Mouse (Mus musculus) small intestine, adult 2 months (tissue): Measurements from ENCODE around the gene Mfsd11. TPM values are rescaled to one million over a fixed set of nuclear protein-coding genes. Genes with fewer than 3 reads are reported as not detected.

Source experiments
- H3K27ac ChIP-seq: fragments of 200-500 bp; 2 replicates; pipeline ENCODE4 v1.5.1; 2012; ENCODE audit warnings: low read depth, low read length, control low read depth, inconsistent platforms; ENCODE audit not compliant: insufficient read depth
- H3K27me3 ChIP-seq: fragments of 200-500 bp; 2 replicates; pipeline ENCODE4 v1.6.1; 2012; ENCODE audit warnings: mild to moderate bottlenecking, moderate library complexity, low read length, inconsistent platforms; ENCODE audit not compliant: control insufficient read depth, insufficient read depth
- H3K36me3 ChIP-seq: fragments of 200-500 bp; 2 replicates; pipeline ENCODE4 v1.6.1; 2012; ENCODE audit warnings: mild to moderate bottlenecking, low read length, control low read depth, inconsistent platforms; ENCODE audit not compliant: control insufficient read depth, insufficient read depth
- H3K4me1 ChIP-seq: fragments of 200-500 bp; 2 replicates; pipeline ENCODE4 v1.6.1; 2012; ENCODE audit warnings: low read length, inconsistent platforms, mixed read lengths; ENCODE audit not compliant: control insufficient read depth, insufficient read depth, insufficient read length
- H3K4me3 ChIP-seq: fragments of 200-500 bp; 2 replicates; pipeline ENCODE4 v1.5.1; 2012; ENCODE audit warnings: low read depth, mild to moderate bottlenecking, control low read depth, inconsistent platforms, low read length, moderate library complexity
- CTCF ChIP-seq: fragments of 200-500 bp; IDR thresholded peaks from 2 replicates; pipeline ENCODE4 v1.5.1; 2012; ENCODE audit warnings: low read depth, mild to moderate bottlenecking, control low read depth, inconsistent platforms, low read length, moderate library complexity, mixed read lengths; ENCODE audit not compliant: insufficient replicate concordance, insufficient read length; ENCODE audit errors: extremely low read depth
- POLR2A ChIP-seq: fragments of 200-500 bp; IDR thresholded peaks from 2 replicates; pipeline ENCODE4 v1.6.1; 2012; ENCODE audit warnings: low read depth, mild to moderate bottlenecking, control low read depth, inconsistent platforms, low read length, moderate library complexity
- WGBS: fragments of 180-500 bp; shearing (Covaris S2); methylation state at CpG from one replicate; pipeline ENCODE4 v1.1.7; 2018; 5-methylcytosine and 5-hydroxymethylcytosine counted together
- polyA plus RNA-seq: library from polyadenylated mRNA; depleted of rRNA; stranded (reverse); fragments of >200 nt; gene quantifications from 2 replicates; pipeline ENCODE4 v1.2.3, GENCODE M21; 2012

The Mfsd11 gene
- polyA plus RNA-seq, 1 experiment = 27.0 TPM

DNA sequence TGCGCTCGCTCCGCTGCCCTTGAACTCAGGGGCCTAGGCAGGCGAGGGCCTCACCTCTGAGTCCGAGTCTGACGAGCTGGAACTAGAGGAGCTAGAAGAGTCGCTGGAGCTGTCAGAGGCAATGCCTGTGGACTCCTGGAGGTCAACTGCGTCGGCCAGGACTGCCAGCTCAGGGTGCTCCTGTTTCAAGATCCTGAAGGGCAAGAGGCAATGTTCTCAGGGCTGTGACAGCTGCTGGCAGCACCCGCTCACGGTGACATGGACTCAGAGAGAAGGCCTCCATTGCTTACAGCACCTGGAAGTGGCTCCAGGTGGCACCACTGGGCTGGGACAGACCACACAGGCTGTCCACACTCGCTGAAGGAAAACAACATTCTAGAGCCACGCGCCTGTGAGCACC lies 13.3 kb upstream of the Mfsd11 start:
- WGBS = 87% methylated on average over 14 of the region's 14 CpGs
- no peaks in the 10 kb centered on the region; the same call in none of the 2 replicates for H3K4me1 ChIP-seq
- no peak overlapping the region for H3K27ac ChIP-seq
- TF ChIP-seq POLR2A = no peak
- TF ChIP-seq CTCF = no peak
- peaks cover 58% of the 10 kb centered on the region for H3K36me3 ChIP-seq
- H3K27me3 ChIP-seq = no peaks in the 10 kb centered on the region
- no peak overlapping the region for H3K4me3 ChIP-seq

DNA sequence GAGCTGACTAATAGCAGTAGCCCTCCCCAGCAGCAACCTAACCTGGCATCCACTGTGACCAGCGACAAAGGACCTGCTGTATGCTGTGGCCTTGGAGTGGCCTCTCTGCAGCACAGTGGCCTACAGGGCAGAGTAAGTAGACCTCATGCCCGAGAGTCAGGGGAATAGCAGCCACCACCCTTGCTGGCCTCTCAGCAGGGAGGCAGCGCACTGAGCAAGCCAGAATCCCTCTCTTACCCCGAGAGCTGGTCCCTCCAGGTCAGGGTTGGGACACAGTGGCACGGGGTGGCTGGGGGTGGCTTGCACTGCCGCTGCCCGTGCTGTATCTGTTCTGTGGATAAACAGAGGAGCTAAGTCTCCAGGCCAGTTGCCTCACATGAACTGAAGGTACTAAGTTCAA lies 12.6 kb upstream of the Mfsd11 start:
- TF ChIP-seq POLR2A (no peak), CTCF (no peak)
- Histone ChIP-seq H3K4me3 (no peak overlapping the region), H3K36me3 (peaks cover 51% of the 10 kb centered on the region), H3K27ac (no peak overlapping the region), H3K4me1 (peaks cover 2% of the 10 kb centered on the region), H3K27me3 (no peaks in the 10 kb centered on the region)
- 76% methylated on average over 7 of the region's 7 CpGs for WGBS

DNA sequence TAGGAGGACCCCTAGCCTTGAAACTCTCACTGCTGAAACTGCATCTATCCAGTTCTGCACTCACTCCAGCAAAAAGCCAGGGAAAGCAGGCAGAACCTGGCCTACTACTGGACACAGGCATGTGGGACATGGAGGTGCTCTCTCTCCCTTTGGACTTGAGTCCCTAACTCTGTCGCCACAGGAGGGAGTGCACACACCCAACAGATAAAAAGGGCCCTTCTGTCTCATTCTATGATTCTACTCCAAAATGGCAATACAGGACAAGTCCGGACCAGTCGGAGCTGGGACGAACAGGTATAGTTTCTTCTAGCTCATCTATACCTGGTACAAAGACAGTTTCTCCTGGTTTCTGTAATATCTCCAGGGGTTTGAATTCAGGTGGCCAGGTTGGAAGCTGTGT lies 11.5 kb upstream of the Mfsd11 start:
- no peak for TF ChIP-seq POLR2A
- no peak for TF ChIP-seq CTCF
- Histone ChIP-seq H3K27me3 (no peaks in the 10 kb centered on the region), H3K4me3 (no peak overlapping the region), H3K36me3 (peaks cover 45% of the 10 kb centered on the region), H3K4me1 (peaks cover 2% of the 10 kb centered on the region), H3K27ac (no peak overlapping the region)
- 66% methylated on average over 4 of the region's 4 CpGs for WGBS

DNA sequence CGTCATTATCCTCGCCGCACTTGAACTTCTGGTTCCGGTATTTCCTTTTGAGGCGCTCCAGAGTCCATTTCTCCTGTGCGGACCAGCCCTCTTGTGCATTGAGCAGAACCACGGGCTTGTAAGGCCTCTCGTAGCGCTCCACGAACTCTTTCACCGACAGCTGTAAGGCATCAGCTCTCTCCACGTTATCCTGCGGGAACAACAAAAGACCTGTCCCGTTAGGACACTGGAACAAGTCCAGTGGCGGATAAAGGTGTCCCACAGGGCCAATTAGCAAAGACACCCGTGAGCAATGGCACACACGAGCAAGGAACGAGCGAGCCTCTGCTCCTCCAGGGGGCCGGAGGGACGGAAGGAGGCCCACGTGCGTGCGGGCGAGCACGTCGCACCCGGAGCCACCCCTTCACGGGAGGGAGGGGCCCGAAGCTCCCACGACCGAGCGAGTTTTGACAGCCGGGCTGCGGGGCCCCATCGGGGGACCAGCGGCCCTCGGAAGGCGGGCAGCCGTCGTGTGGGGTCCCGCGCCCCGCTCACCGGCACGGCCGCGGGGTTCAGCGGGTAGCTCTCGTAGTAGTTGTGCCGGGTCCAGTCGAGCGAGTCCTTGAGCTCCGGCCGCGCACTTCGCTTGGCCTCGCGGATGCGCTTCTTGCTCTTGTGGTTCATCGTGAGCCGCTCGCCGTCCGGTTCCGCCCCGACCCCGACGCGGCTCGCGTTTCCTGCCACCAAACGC lies 9.5 kb upstream of the Mfsd11 start:
- Histone ChIP-seq H3K4me3 (peak overlapping the region; percentile 70), H3K4me1 (peaks cover 4% of the 10 kb centered on the region), H3K27ac (peak overlapping the region; percentile 92), H3K27me3 (no peaks in the 10 kb centered on the region), H3K36me3 (peaks cover 30% of the 10 kb centered on the region)
- TF ChIP-seq CTCF (no peak), POLR2A (no peak)
- under 1% methylated on average over 73 of the region's 73 CpGs for WGBS

DNA sequence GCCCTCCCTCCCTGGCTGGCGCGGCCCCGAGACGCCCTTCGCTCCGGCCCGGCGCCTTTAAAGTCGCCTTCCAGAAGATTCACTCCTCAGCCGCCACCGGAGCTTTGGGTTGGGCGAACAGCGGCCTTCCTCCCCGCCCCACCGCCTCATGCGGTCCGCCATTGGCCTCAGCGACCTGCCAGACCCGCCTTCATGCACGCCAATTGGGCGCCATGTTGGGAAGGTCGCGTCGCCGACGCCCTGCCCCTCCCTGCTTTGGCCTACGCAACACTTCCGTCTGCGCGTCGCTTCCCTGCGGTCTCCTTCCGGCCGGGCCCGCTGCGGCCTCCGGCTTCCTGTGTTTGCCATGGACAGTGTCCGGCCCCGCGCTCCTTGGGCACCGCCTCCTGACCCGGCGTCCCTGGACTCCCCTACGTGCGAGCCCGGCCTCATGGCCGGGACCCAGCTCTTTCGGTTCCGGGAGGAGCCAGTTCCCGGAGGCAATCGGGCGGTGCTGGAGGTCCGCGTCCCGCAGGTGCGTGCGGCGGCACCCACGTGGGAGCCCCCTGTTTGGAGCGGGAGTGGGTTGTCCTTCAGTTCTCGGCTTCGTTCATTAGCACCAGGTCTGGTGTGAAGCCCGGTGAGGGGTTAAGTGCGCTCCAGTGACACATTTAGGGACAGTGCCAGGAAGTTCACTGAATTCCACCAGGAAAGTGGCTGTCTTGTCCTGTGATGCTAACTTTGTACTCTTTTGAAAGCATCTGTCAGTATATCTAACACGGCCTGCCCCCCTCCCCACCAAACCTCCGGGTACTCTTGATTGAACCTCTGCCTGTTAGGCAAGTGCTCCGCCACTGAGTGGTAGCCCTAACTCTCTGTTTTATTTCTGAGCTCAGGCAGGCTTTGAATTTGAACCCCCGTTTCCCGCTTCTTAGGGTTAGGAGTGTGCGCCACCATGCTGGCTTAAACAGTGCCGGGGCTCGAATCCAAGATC lies 8.7 kb upstream of the Mfsd11 start, which contains the start of the genes Mettl23 and Jmjd6:
TSS of gene Mettl23 (plus strand) at position 18 of the 973 bp plus-strand sequence.
TSS of gene Jmjd6 (minus strand) at position 189 of the 973 bp plus-strand sequence.
- peak; percentile 73 for TF ChIP-seq POLR2A
- no peak for TF ChIP-seq CTCF
- 1% methylated on average over 72 of the region's 72 CpGs for WGBS
- Histone ChIP-seq H3K4me3 (peak within 1 kb of the TSS; percentile 70), H3K27me3 (no peaks in the 10 kb centered on the region), H3K4me1 (peaks cover 4% of the 10 kb centered on the region), H3K36me3 (peaks cover 32% of the 10 kb centered on the region), H3K27ac (peak within 1 kb of the TSS; percentile 92)

DNA sequence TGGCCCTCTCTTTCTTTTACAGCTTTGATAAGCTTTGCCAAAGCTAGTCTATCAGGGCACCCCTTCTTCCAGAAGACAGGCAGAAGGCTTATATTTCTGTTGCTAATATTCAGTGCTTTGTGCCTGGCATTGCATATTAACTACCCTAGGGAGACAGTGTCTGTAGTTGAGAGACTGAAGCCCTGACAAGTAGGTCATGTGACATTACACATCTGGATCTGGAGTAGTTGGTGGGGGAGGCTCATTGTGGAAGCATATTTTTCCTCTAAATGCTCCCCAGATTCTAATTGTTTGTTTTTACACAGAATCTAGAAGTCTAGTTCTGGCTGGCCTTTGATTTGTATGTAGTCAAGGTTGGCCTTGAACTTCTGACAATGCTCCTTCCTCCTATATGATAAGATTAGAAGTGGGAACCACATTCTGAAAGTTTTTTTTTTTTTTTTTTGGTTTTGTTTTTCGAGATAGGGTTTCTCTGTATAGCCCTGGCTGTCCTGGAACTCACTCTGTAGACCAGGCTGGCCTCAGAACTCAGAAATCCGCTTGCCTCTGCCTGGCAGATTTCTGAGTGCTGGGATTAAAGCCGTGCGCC lies 5.6 kb upstream of the Mfsd11 start:
- Histone ChIP-seq H3K4me1 (0 out of 2 replicates have a peak, but pooled peaks cover 4% of the 10 kb centered on the region), H3K27ac (no peak overlapping the region), H3K27me3 (no peaks in the 10 kb centered on the region), H3K36me3 (peaks cover 28% of the 10 kb centered on the region), H3K4me3 (no peak overlapping the region)
- TF ChIP-seq POLR2A (no peak), CTCF (no peak)
- 75% methylated on average over 4 of the region's 4 CpGs for WGBS
